Mouse (Mus musculus) heart, embryonic 16.5 days (tissue): Measurements from ENCODE around the gene Matn3. TPM values are rescaled to one million over a fixed set of nuclear protein-coding genes. Genes with fewer than 3 reads are reported as not detected.

Source experiments
- ATAC-seq: fragments of 200-750 bp; cut with Nextera tagmentation; replicated peaks from 2 replicates; pipeline ENCODE4 v1.8.0; 2017; ENCODE audit warnings: moderate number of reproducible peaks; ENCODE audit not compliant: insufficient read depth, low FRiP score; ENCODE audit errors: extremely low read depth
- H3K27ac ChIP-seq: fragments of 300-500 bp; sonication (generic); 2 replicates; pipeline ENCODE4 v1.5.1; 2014; ENCODE audit warnings: mild to moderate bottlenecking, low read length, control low read depth, moderate library complexity
- H3K27me3 ChIP-seq: fragments of 300-500 bp; sonication (generic); 2 replicates; pipeline ENCODE4 v1.6.1; 2014; ENCODE audit warnings: low read length, mixed read lengths; ENCODE audit not compliant: control insufficient read depth, insufficient read depth
- H3K36me3 ChIP-seq: fragments of 300-500 bp; sonication (generic); 2 replicates; pipeline ENCODE4 v1.6.1; 2014; ENCODE audit not compliant: control insufficient read depth, insufficient read depth
- H3K4me1 ChIP-seq: fragments of 300-500 bp; sonication (generic); 2 replicates; pipeline ENCODE4 v1.6.1; 2014; ENCODE audit warnings: low read length, mixed read lengths; ENCODE audit not compliant: control insufficient read depth, insufficient read depth
- H3K4me2 ChIP-seq: fragments of 300-500 bp; sonication (generic); 2 replicates; pipeline ENCODE4 v1.6.1; 2014; ENCODE audit warnings: low read depth, mild to moderate bottlenecking, control low read depth, low read length
- H3K4me3 ChIP-seq: fragments of 300-500 bp; sonication (generic); 2 replicates; pipeline ENCODE4 v1.5.1; 2014; ENCODE audit warnings: mild to moderate bottlenecking, control low read depth, low read length
- H3K9ac ChIP-seq: fragments of 300-500 bp; sonication (generic); 2 replicates; pipeline ENCODE4 v1.6.1; 2014; ENCODE audit warnings: low read length, control low read depth
- H3K9me3 ChIP-seq: fragments of 300-500 bp; sonication (generic); replicated peaks from 2 replicates; pipeline ENCODE4 v1.6.1; 2016; ENCODE audit warnings: low read length; ENCODE audit not compliant: control insufficient read depth
- WGBS: fragments of 180-500 bp; shearing (Covaris S2); extraction: QIAGEN DNeasy Blood & Tissue Kit; methylation state at CpG from one replicate; pipeline ENCODE4 v1.1.7; 2014; 5-methylcytosine and 5-hydroxymethylcytosine counted together
- polyA plus RNA-seq: library from polyadenylated mRNA; unstranded; fragments of >200 nt; fragmentation: Nextera tagmentation; extraction: Ambion mirVana; gene quantifications from 2 replicates; pipeline ENCODE4 v1.2.1, GENCODE M21; 2015

Matn3 gene
- polyA plus RNA-seq, 1 experiment from 2014 or later, result 0.63 TPM

- Histone ChIP-seq H3K9me3 (no peaks in the 10 kb centered on the region), H3K27me3 (no peaks in the 10 kb centered on the region), H3K4me1 (peaks cover 23% of the 10 kb centered on the region), H3K4me3 (no peak overlapping the region), H3K27ac (peak overlapping the region; percentile 35), H3K36me3 (no peaks in the 10 kb centered on the region), H3K9ac (no peak overlapping the region), H3K4me2 (no peak overlapping the region)
- ATAC-seq, result no peak
- WGBS, result 67% methylated on average over 9 of the region's 9 CpGs
Observed at GRCm38 (mm10) chr12:8913701-8914340, 33.9 kb upstream of the Matn3 start.

GRCm38 (mm10) chr12:8916378-8916777 is 31.4 kb upstream of the Matn3 start:
- peak overlapping the region; percentile 26; the same call in 1 of the 2 replicates for H3K9ac ChIP-seq
- no peak overlapping the region for H3K4me3 ChIP-seq
- no peaks in the 10 kb centered on the region for H3K9me3 ChIP-seq
- 30% methylated on average over 5 of the region's 5 CpGs for WGBS
- peak overlapping the region; percentile 19 for H3K27ac ChIP-seq
- no peaks in the 10 kb centered on the region for H3K36me3 ChIP-seq
- no peak overlapping the region for H3K4me2 ChIP-seq
- peaks cover 30% of the 10 kb centered on the region for H3K4me1 ChIP-seq
- ATAC-seq, result 0 out of 2 replicates have a peak, but pooled peaks have one; percentile 19
- H3K27me3 ChIP-seq, result no peaks in the 10 kb centered on the region

DNA sequence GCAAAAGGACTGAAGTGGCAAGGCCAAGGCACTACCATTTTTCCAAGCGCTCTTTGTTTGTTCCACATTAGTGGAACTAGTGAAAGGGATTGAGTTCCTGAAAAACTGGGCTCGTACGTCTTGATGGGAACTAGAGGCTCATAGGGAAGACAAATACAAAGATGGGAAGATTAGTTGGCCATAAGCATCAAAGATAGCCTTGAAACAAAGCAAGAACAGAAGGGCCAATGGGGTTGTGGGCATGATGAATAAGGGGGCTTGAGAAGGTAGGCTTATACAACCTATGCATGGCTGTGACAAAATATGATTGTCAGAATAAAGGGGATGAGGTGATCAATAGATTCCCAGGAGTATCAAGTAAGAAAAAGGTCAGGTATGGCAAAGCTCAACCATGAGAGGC is 28.5 kb upstream of the Matn3 start:
- H3K27me3 ChIP-seq, result no peaks in the 10 kb centered on the region
- no peak overlapping the region for H3K4me3 ChIP-seq
- H3K27ac ChIP-seq, result no peak overlapping the region
- no peaks in the 10 kb centered on the region for H3K9me3 ChIP-seq
- WGBS, result 91% methylated on average over 3 of the region's 3 CpGs
- H3K4me2 ChIP-seq, result no peak overlapping the region
- H3K4me1 ChIP-seq, result peaks cover 27% of the 10 kb centered on the region
- no peak for ATAC-seq
- no peaks in the 10 kb centered on the region for H3K36me3 ChIP-seq
- no peak overlapping the region for H3K9ac ChIP-seq

DNA sequence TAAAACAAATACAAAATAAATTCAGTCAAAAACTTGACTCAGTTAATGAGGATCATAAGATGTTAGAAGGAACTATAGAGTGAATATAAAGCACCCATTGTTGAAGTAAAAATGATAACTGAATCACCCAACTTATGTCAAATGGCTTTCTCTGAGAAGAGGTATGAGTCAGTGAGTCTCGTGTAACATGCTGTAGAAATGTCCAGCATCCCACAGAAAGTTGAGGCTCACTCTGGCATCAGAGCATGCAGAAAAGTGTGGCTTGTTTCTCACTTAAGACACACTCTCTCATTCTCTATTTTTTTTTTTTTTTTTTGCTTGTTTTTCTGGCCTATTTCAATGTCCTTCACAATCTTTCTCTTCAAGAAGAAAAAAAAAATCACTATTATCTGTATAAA is 26.7 kb upstream of the Matn3 start:
- H3K9ac ChIP-seq, result peak overlapping the region; percentile 72
- ATAC-seq, result no peak
- H3K36me3 ChIP-seq, result no peaks in the 10 kb centered on the region
- 13% methylated on average over 1 of the region's 1 CpGs for WGBS
- H3K27ac ChIP-seq, result peak overlapping the region; percentile 99
- peaks cover 33% of the 10 kb centered on the region for H3K4me1 ChIP-seq
- H3K9me3 ChIP-seq, result no peaks in the 10 kb centered on the region
- peak overlapping the region; percentile 89 for H3K4me3 ChIP-seq
- no peaks in the 10 kb centered on the region for H3K27me3 ChIP-seq
- H3K4me2 ChIP-seq, result peak overlapping the region; percentile 62

DNA sequence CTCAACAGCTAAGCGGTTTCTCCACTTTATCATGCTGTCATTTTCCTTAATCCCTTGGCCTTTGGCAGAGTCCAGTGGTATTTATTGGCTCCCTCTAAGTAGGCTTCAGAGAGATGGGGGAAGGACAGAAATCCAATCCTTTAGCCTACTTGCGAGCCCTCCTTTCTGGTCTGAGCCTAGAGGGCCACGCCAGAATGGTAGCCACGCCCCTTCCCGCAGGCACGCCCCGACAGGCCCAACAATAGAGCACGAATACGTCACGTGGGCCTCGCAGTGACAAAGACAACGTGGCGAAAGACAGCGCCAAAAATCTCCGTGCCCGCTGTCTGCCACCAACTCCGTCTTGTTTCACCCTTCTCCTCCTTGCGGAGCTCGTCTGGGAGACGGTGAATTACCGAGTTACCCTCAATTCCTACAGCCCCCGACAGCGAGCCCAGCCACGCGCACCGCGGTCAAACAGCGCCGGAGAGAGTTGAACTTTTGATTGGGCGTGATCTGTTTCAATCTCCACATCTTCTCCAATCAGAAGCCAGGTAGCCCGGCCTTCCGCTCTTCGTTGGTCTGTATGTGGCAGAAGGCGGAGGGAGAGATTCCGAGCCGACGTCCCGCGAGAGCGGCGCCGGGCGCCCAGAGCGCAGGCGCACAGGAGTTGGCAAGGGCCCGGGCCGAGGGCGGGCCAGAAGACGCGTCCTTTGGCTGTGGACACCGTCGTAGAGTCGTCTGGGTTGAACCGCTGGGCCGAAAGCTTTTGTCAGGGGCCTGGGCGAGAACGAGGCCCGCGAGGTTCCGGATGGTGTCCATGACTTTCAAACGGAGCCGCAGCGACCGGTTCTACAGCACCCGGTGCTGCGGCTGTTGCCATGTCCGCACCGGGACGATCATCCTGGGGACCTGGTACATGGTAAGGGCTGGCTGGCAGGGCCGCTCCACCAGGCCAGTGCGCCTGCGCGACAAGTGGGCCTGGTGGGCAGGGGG is 26.0 kb upstream of the Matn3 start, which contains the start of gene Laptm4a:
Gene Laptm4a, plus strand, starts transcription at position 271 of the 975 bp plus-strand sequence.
- ATAC-seq, result peak; percentile 97
- Histone ChIP-seq H3K4me3 (peak within 1 kb of the TSS; percentile 89), H3K9ac (peak within 1 kb of the TSS; percentile 93), H3K4me1 (peaks cover 30% of the 10 kb centered on the region), H3K4me2 (peak within 1 kb of the TSS; percentile 82), H3K36me3 (no peaks in the 10 kb centered on the region), H3K27ac (peak within 1 kb of the TSS; percentile 99), H3K27me3 (no peaks in the 10 kb centered on the region), H3K9me3 (no peaks in the 10 kb centered on the region)
- WGBS, result under 1% methylated on average over 73 of the region's 73 CpGs

GRCm38 (mm10) chr12:8922369-8923124 is 25.2 kb upstream of the Matn3 start:
- Histone ChIP-seq H3K9ac (peak overlapping the region; percentile 93), H3K9me3 (no peaks in the 10 kb centered on the region), H3K4me2 (peak overlapping the region; percentile 82), H3K27me3 (no peaks in the 10 kb centered on the region), H3K4me1 (peaks cover 35% of the 10 kb centered on the region), H3K36me3 (no peaks in the 10 kb centered on the region), H3K27ac (peak overlapping the region; percentile 99), H3K4me3 (peak overlapping the region; percentile 89)
- no peak for ATAC-seq
- WGBS, result 2% methylated on average over 30 of the region's 30 CpGs

GRCm38 (mm10) chr12:8923125-8923410 is 24.7 kb upstream of the Matn3 start:
- ATAC-seq, result no peak
- 16% methylated on average over 5 of the region's 5 CpGs for WGBS

GRCm38 (mm10) chr12:8923603-8924002 is 24.1 kb upstream of the Matn3 start:
- Histone ChIP-seq H3K36me3 (no peaks in the 10 kb centered on the region), H3K9ac (no peak overlapping the region), H3K4me3 (peak overlapping the region; percentile 89), H3K9me3 (no peaks in the 10 kb centered on the region), H3K4me2 (peak overlapping the region; percentile 82), H3K27ac (no peak overlapping the region), H3K27me3 (no peaks in the 10 kb centered on the region), H3K4me1 (peaks cover 40% of the 10 kb centered on the region)
- no peak for ATAC-seq
- WGBS, result 40% methylated on average over 2 of the region's 2 CpGs

More at GRCm38 (mm10) chr12:8923125-8923410, 24.7 kb upstream of the Matn3 start:
- peak overlapping the region; percentile 89 for H3K4me3 ChIP-seq
- no peaks in the 10 kb centered on the region for H3K27me3 ChIP-seq
- H3K4me1 ChIP-seq, result peaks cover 37% of the 10 kb centered on the region
- H3K36me3 ChIP-seq, result no peaks in the 10 kb centered on the region
- H3K4me2 ChIP-seq, result peak overlapping the region; percentile 82
- peak overlapping the region; percentile 93 for H3K9ac ChIP-seq
- H3K9me3 ChIP-seq, result no peaks in the 10 kb centered on the region
- peak overlapping the region; percentile 99 for H3K27ac ChIP-seq
